Mouse (Mus musculus) limb, embryonic 14.5 days (tissue): Measurements from ENCODE around the gene Dand5. TPM values are rescaled to one million over a fixed set of nuclear protein-coding genes. Genes with fewer than 3 reads are reported as not detected.

Source experiments
- ATAC-seq: fragments of 200-750 bp; cut with Nextera tagmentation; 2 replicates; pipeline ENCODE4 v1.8.0; 2017; ENCODE audit warnings: low read depth, moderate number of reproducible peaks, moderate TSS enrichment; ENCODE audit not compliant: low FRiP score
- DNase-seq: peaks from one replicate; pipeline ENCODE4 v3.0.0-alpha.2; 2015; ENCODE audit warnings: low spot score
- H3K27ac ChIP-seq: fragments of 300-500 bp; sonication (generic); replicated peaks from 2 replicates; pipeline ENCODE4 v1.5.1; 2014; ENCODE audit warnings: low read depth, mild to moderate bottlenecking, low read length, moderate library complexity, mixed read lengths
- H3K27me3 ChIP-seq: fragments of 300-500 bp; sonication (generic); 2 replicates; pipeline ENCODE4 v1.6.1; 2014; ENCODE audit warnings: low read length, mixed read lengths; ENCODE audit not compliant: control insufficient read depth, insufficient read depth
- H3K36me3 ChIP-seq: fragments of 300-500 bp; sonication (generic); 2 replicates; pipeline ENCODE4 v1.6.1; 2014; ENCODE audit warnings: mild to moderate bottlenecking, low read length, moderate library complexity, mixed read lengths; ENCODE audit not compliant: control insufficient read depth, insufficient read depth
- H3K4me1 ChIP-seq: fragments of 300-500 bp; sonication (generic); 2 replicates; pipeline ENCODE4 v1.6.1; 2014; ENCODE audit warnings: antibody characterized with exemption, low read length, mixed read lengths; ENCODE audit not compliant: control insufficient read depth, insufficient read depth
- H3K4me2 ChIP-seq: fragments of 300-500 bp; sonication (generic); replicated peaks from 2 replicates; pipeline ENCODE4 v1.6.1; 2014; ENCODE audit warnings: low read depth, mild to moderate bottlenecking, low read length, moderate library complexity; ENCODE audit not compliant: severe bottlenecking
- H3K4me3 ChIP-seq: fragments of 300-500 bp; sonication (generic); replicated peaks from 2 replicates; pipeline ENCODE4 v1.5.1; 2014; ENCODE audit warnings: low read length
- H3K9ac ChIP-seq: fragments of 300-500 bp; sonication (generic); 2 replicates; pipeline ENCODE4 v1.6.1; 2014; ENCODE audit warnings: mild to moderate bottlenecking, low read depth, low read length, moderate library complexity; ENCODE audit not compliant: severe bottlenecking
- H3K9me3 ChIP-seq: fragments of 300-500 bp; sonication (generic); 2 replicates; pipeline ENCODE4 v1.6.1; 2016; ENCODE audit warnings: low read length; ENCODE audit not compliant: control insufficient read depth
- POLR2A ChIP-seq: fragments of 200-500 bp; IDR thresholded peaks from 2 replicates; pipeline ENCODE4 v1.8.0; 2012; ENCODE audit warnings: inconsistent platforms, mild to moderate bottlenecking, moderate library complexity, borderline replicate concordance; ENCODE audit not compliant: insufficient read depth, insufficient read length; ENCODE audit errors: extremely low read depth
- WGBS: fragments of 180-500 bp; shearing (Covaris S2); extraction: QIAGEN DNeasy Blood & Tissue Kit; methylation state at CpG from one replicate; pipeline ENCODE4 v1.1.7; 2014; 5-methylcytosine and 5-hydroxymethylcytosine counted together
- polyA plus RNA-seq, 2 experiments: library from polyadenylated mRNA; depleted of rRNA in 1 of 2; stranded (reverse) in 1 of 2; unstranded in 1 of 2; fragments of >200 nt; fragmentation: Nextera tagmentation in 1 of 2; extraction: Ambion mirVana in 1 of 2; gene quantifications; 2 replicates each; pipeline versions ENCODE4 v1.2.1 to v1.2.3; 2012 to 2014

Gene Dand5
- polyA plus RNA-seq, 2 experiments = 5.9 to 6.9 TPM

DNA sequence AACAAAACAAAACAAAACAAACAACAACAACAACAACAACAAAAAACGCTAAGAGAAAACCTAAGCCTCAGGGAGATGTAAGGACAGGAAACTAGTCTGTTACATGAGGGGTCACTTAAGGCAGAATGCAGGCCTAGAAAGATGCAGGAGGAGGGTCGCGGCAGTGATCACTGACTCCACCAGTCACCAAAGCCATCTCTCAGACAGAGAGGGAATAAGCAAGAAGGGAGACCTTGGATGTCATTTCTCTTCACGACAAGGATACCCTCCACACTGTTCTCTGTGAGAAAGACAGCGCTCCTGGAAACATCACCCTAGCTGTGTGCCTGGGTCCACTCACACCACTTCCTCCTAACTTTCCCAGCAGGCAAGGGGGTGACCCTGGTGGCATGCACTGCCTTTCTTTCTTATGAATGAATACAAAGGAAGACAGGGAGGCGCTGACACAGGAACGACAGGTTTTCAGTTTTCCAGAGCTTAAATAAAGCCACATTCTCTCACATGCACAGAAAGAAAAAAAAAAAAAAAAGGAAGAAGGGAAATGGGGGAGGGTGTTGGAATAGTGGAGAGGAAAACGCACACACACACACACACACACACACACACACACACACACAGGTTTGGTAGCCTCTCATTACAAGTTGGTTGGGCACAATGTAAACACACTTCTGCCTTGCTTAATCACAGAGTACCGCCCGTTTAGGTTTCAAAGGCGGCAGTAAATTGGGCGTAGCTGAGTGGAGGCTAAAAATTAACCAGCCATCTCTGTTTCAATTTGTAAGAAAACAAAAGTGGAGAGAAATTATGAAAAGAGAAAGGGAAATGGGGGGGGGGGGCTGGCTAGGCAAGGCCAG, 52.3 kb downstream of the Dand5 start:
- no peak for DNase-seq
- H3K27ac ChIP-seq = no peak overlapping the region
- peak overlapping the region; percentile 13; the same call in 1 of the 2 replicates for H3K9ac ChIP-seq
- TF ChIP-seq POLR2A = no peak
- 41% methylated on average over 12 of the region's 12 CpGs for WGBS
- H3K4me3 ChIP-seq = peak overlapping the region; percentile 19; the same call in 1 of the 2 replicates
- peaks cover 54% of the 10 kb centered on the region for H3K4me1 ChIP-seq
- ATAC-seq = no peak
- H3K27me3 ChIP-seq = no peaks in the 10 kb centered on the region
- peaks cover 55% of the 10 kb centered on the region for H3K36me3 ChIP-seq
- H3K4me2 ChIP-seq = peak overlapping the region; percentile 69
- no peaks in the 10 kb centered on the region for H3K9me3 ChIP-seq

DNA sequence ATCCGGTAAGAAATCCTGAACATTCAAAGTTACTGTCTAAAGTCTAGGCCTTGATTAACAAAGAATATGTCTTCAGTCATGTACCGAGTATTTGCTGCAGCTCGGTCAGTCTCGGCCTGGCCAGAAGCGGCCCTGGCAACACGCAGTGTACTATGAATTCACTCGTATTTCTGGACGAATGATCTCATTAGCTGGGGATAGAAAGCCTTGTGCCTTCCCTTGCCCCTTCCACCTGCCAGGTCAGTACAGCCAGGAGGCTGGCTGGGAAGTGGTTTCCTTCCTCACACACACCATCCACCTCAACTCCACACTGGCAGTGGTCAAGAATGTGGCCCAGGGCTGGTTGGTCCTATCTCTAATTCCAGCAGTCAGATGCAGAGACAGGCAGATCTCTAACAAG, 53.3 kb downstream of the Dand5 start:
- Histone ChIP-seq H3K27me3 (no peaks in the 10 kb centered on the region), H3K36me3 (peaks cover 61% of the 10 kb centered on the region), H3K9me3 (no peaks in the 10 kb centered on the region), H3K4me3 (no peak overlapping the region), H3K27ac (no peak overlapping the region), H3K4me1 (peaks cover 53% of the 10 kb centered on the region), H3K9ac (no peak overlapping the region), H3K4me2 (no peak overlapping the region)
- no peak for DNase-seq
- 85% methylated on average over 8 of the region's 8 CpGs for WGBS
- no peak for ATAC-seq
- no peak for TF ChIP-seq POLR2A

DNA sequence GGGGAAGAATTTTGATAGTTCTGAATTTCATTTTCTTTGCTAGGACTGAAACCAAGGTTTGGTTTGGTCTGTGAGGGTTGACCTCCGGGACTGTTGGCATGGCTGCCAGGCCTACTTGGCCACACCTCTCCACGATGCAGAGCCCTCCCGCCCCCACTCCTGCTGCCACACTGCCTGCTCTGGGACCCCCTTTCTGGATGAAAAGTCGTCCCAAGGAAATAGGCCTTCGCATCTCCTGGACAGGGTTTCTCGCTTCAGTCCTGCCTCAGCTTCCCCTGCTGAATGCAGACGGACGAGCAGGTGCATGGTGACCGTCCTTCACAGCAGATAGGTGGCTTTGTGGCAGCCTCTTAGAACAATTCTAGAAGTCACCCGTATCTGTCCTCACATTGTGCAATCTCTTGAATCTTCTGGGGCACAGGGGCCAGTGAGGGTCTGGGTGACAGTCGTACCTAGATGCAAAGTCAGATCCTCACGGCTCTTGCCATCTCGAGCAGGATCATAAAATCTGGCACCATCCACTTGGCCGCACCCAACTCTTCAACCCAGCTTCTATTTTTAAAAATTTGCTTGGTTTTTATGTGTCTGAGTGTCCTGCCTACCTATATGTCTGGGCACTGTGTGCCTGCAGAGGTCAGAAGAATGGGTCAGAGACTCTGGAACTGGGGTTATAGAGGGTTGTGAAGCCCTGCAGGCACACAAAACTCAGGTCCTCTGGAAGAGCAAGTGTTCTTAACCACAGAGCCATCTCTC, 54.1 kb downstream of the Dand5 start:
- no peak overlapping the region for H3K27ac ChIP-seq
- DNase-seq = no peak
- H3K4me2 ChIP-seq = no peak overlapping the region
- H3K4me3 ChIP-seq = no peak overlapping the region
- no peaks in the 10 kb centered on the region for H3K9me3 ChIP-seq
- no peak for ATAC-seq
- H3K4me1 ChIP-seq = peaks cover 53% of the 10 kb centered on the region
- peaks cover 66% of the 10 kb centered on the region for H3K36me3 ChIP-seq
- H3K27me3 ChIP-seq = no peaks in the 10 kb centered on the region
- no peak for TF ChIP-seq POLR2A
- WGBS = 92% methylated on average over 14 of the region's 14 CpGs
- no peak overlapping the region for H3K9ac ChIP-seq

DNA sequence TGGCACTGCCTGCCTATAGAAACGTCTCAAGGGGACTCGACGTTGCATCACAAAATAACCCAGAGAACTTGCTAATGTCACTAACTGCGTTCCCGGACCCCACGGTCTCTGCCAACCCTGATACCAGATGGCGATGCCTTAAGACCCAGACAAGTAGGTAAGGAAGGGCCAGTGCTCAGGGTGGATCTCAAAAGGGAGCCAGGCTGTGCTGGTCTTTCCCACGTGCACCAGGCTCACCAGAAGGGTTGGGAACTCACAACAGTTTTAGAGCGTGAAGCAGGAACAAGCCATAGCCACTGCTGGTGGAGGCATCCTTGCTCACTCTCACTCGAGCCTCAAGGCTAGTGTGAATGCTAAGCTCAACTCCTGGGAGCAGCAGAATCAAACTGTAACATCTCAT, 55.4 kb downstream of the Dand5 start:
- ATAC-seq (no peak), DNase-seq (no peak)
- no peak overlapping the region for H3K4me3 ChIP-seq
- H3K4me2 ChIP-seq = no peak overlapping the region
- WGBS = 78% methylated on average over 10 of the region's 10 CpGs
- H3K27me3 ChIP-seq = no peaks in the 10 kb centered on the region
- H3K9me3 ChIP-seq = no peaks in the 10 kb centered on the region
- H3K9ac ChIP-seq = no peak overlapping the region
- H3K27ac ChIP-seq = no peak overlapping the region
- H3K36me3 ChIP-seq = peaks cover 79% of the 10 kb centered on the region
- no peak for TF ChIP-seq POLR2A
- H3K4me1 ChIP-seq = peaks cover 46% of the 10 kb centered on the region

DNA sequence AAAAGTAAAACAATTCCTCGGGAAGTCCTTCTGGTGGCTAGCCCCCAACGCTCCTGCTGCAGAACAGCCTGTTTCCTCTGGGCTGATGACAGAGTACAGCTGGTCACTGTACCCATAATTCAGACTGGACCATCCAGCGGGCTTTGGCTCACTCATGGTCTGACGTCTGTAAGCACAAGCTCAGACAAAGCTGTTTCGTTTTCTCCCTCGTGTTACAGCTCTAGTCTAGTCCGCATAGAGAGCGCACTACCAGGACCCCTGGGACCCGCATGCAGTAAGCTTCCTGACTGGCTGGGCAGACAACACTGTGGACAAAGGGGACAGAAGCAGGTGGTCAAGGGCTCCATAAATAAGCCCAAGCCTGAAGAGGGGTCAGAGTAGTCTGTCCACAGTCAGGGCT, 56.2 kb downstream of the Dand5 start:
- H3K4me1 ChIP-seq = peaks cover 47% of the 10 kb centered on the region
- DNase-seq (no peak), ATAC-seq (no peak)

More for the DNA sequence above, 56.2 kb downstream of the Dand5 start:
- H3K4me3 ChIP-seq = no peak overlapping the region
- no peak for TF ChIP-seq POLR2A
- peaks cover 79% of the 10 kb centered on the region for H3K36me3 ChIP-seq
- H3K4me2 ChIP-seq = no peak overlapping the region
- WGBS = 64% methylated on average over 9 of the region's 9 CpGs
- H3K9me3 ChIP-seq = no peaks in the 10 kb centered on the region
- no peaks in the 10 kb centered on the region for H3K27me3 ChIP-seq
- no peak overlapping the region for H3K9ac ChIP-seq
- H3K27ac ChIP-seq = 0 out of 2 replicates have a peak overlapping the region, but pooled peaks have one; percentile 10
